Mouse (Mus musculus) intestine, embryonic 14.5 days (tissue): ENCODE data around the gene Smim5. TPM values are rescaled to one million over a fixed set of nuclear protein-coding genes. Genes with fewer than 3 reads are reported as not detected.

Source experiments
- ATAC-seq: fragments of 200-750 bp; cut with Nextera tagmentation; replicated peaks from 2 replicates; pipeline ENCODE4 v1.8.0; 2017; ENCODE audit warnings: low read depth, moderate number of reproducible peaks, moderate TSS enrichment, moderate library complexity; ENCODE audit not compliant: low FRiP score, low TSS enrichment
- DNase-seq: peaks from one replicate; pipeline ENCODE4 v3.0.0-alpha.2; 2018; ENCODE audit warnings: low spot score
- H3K27ac ChIP-seq: fragments of 300-500 bp; sonication (generic); 2 replicates; pipeline ENCODE4 v1.5.1; 2014; ENCODE audit warnings: low read depth, mild to moderate bottlenecking, control low read depth
- H3K27me3 ChIP-seq: fragments of 300-500 bp; sonication (generic); replicated peaks from 2 replicates; pipeline ENCODE4 v1.6.1; 2014; ENCODE audit warnings: low read length, control low read depth; ENCODE audit not compliant: control insufficient read depth, insufficient read depth
- H3K36me3 ChIP-seq: fragments of 300-500 bp; sonication (generic); 2 replicates; pipeline ENCODE4 v1.6.1; 2014; ENCODE audit warnings: low read length, control low read depth; ENCODE audit not compliant: control insufficient read depth, insufficient read depth
- H3K4me1 ChIP-seq: fragments of 300-500 bp; sonication (generic); replicated peaks from 2 replicates; pipeline ENCODE4 v1.6.1; 2014; ENCODE audit warnings: low read length, control low read depth, mixed read lengths; ENCODE audit not compliant: control insufficient read depth, insufficient read depth
- H3K4me2 ChIP-seq: fragments of 300-500 bp; sonication (generic); 2 replicates; pipeline ENCODE4 v1.6.1; 2014; ENCODE audit warnings: low read length
- H3K4me3 ChIP-seq: fragments of 300-500 bp; sonication (generic); 2 replicates; pipeline ENCODE4 v1.5.1; 2014; ENCODE audit warnings: low read depth, low read length, control low read depth, mixed read lengths
- H3K9ac ChIP-seq: fragments of 300-500 bp; sonication (generic); 2 replicates; pipeline ENCODE4 v1.6.1; 2014; ENCODE audit warnings: mild to moderate bottlenecking, low read length
- H3K9me3 ChIP-seq: fragments of 300-500 bp; sonication (generic); 2 replicates; pipeline ENCODE4 v1.6.1; 2016; ENCODE audit warnings: low read length, control low read depth; ENCODE audit not compliant: control insufficient read depth
- WGBS: fragments of 180-500 bp; shearing (Covaris S2); extraction: QIAGEN DNeasy Blood & Tissue Kit; methylation state at CpG from one replicate; pipeline ENCODE4 v1.1.7; 2014; 5-methylcytosine and 5-hydroxymethylcytosine counted together
- polyA plus RNA-seq: library from polyadenylated mRNA; unstranded; fragments of >200 nt; fragmentation: Nextera tagmentation; extraction: Ambion mirVana; gene quantifications from 2 replicates; pipeline ENCODE4 v1.2.1, GENCODE M21; 2014

The Smim5 gene
- polyA plus RNA-seq, 1 experiment from 2014 or later = 2.5 TPM

DNA sequence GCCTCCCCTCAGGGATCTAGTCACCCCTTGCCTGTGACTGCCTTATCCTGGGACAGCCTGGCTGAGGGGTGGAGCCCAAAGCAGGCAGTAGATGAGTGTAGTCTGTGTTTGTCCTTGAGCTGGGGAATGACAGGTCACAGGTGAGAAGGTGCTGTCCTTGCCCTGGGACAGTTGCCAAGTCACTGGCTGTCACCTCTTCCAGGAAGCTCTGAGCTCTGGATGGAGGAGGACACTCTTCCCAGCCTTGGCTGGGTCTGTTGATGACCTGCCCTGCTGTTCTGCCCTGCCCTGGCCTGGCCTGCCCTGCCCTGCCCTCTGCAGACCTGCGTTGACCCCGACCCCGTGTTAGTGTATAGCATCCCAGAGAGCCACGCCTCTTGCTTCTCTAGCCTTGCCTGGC is 27.3 kb upstream of the Smim5 start:
- no peak overlapping the region for H3K27ac ChIP-seq
- 48% methylated on average over 4 of the region's 4 CpGs for WGBS
- H3K36me3 ChIP-seq = no peaks in the 10 kb centered on the region
- no peak for ATAC-seq
- H3K4me2 ChIP-seq = no peak overlapping the region
- no peak overlapping the region for H3K9ac ChIP-seq
- no peaks in the 10 kb centered on the region for H3K27me3 ChIP-seq
- no peaks in the 10 kb centered on the region for H3K9me3 ChIP-seq
- no peaks in the 10 kb centered on the region for H3K4me1 ChIP-seq
- no peak overlapping the region for H3K4me3 ChIP-seq
- no peak for DNase-seq

- WGBS = 91% methylated on average over 3 of the region's 3 CpGs
- DNase-seq (no peak), ATAC-seq (no peak)
- Histone ChIP-seq H3K27ac (no peak overlapping the region), H3K4me2 (no peak overlapping the region), H3K4me3 (no peak overlapping the region), H3K9me3 (no peaks in the 10 kb centered on the region), H3K4me1 (no peaks in the 10 kb centered on the region), H3K9ac (no peak overlapping the region), H3K27me3 (no peaks in the 10 kb centered on the region), H3K36me3 (no peaks in the 10 kb centered on the region)
Observed at GRCm38 (mm10) chr11:115875935-115876334, 23.8 kb upstream of the Smim5 start.

GRCm38 (mm10) chr11:115876438-115876837 is 23.3 kb upstream of the Smim5 start:
- no peak overlapping the region for H3K4me2 ChIP-seq
- WGBS = 79% methylated on average over 5 of the region's 5 CpGs

DNA sequence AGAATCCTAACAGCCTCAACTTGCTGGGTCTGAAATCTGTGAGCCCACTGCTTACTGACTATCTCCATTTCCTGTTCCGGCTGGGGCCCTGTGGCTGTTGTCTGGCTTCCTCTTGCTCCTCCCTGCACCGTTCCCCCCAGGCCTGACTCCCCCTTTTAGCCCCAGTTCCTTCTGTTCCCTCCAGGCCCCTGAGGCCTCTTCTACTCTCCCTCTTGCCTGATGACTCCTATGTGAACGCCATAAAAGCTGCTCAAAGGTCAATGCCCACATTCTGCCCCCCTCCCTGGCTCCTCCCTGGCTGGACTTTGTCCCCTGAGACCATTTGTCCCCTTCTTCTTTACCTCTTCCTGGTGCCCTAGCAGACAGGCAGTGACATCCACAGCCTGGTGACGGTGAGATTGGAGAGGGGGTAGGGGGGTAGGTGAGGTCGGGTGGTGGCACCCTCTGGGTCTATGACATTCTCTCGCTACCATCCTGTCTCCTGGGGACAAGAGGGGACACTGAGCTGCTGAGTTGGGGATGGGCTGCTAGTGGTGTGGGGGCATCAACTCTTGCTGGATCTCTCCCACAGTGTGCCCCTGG is 22.5 kb upstream of the Smim5 start:
- Histone ChIP-seq H3K27me3 (no peaks in the 10 kb centered on the region), H3K4me3 (peak overlapping the region; percentile 19), H3K27ac (peak overlapping the region; percentile 71), H3K9ac (no peak overlapping the region), H3K36me3 (no peaks in the 10 kb centered on the region), H3K9me3 (no peaks in the 10 kb centered on the region), H3K4me2 (peak overlapping the region; percentile 35), H3K4me1 (no peaks in the 10 kb centered on the region)
- ATAC-seq = peak; percentile 84
- peak; percentile 74 for DNase-seq
- WGBS = 44% methylated on average over 6 of the region's 6 CpGs

More at GRCm38 (mm10) chr11:115876438-115876837, 23.3 kb upstream of the Smim5 start:
- no peak for DNase-seq
- Histone ChIP-seq H3K27me3 (no peaks in the 10 kb centered on the region), H3K27ac (peak overlapping the region; percentile 71; the same call in 1 of the 2 replicates), H3K9me3 (no peaks in the 10 kb centered on the region), H3K9ac (no peak overlapping the region), H3K36me3 (no peaks in the 10 kb centered on the region), H3K4me1 (no peaks in the 10 kb centered on the region), H3K4me3 (no peak overlapping the region)
- no peak for ATAC-seq

DNA sequence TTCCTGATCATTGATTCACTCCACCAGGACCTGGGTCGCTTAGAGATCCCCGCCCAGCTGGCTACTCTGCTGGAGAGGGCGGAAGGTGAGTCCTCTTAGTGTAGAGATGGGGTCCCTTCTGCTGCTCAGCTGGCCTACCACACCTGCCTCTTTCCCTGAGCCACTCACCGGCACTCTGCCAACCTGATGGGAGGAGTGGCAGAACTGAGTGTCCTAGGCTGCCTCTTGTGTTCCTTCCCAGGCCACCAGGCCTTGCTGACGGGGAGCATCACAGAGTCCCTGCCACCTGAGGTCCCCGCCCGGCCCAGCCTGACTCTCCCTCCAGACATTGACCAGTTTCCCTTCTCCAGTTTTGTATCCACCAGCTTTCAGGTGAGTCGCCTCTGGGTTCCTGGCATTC is 21.7 kb upstream of the Smim5 start:
- no peak overlapping the region for H3K9ac ChIP-seq
- H3K27ac ChIP-seq = no peak overlapping the region
- 70% methylated on average over 8 of the region's 8 CpGs for WGBS
- peak overlapping the region; percentile 35 for H3K4me2 ChIP-seq
- ATAC-seq (no peak), DNase-seq (no peak)
- H3K4me1 ChIP-seq = no peaks in the 10 kb centered on the region
- H3K4me3 ChIP-seq = peak overlapping the region; percentile 19
- H3K36me3 ChIP-seq = no peaks in the 10 kb centered on the region
- no peaks in the 10 kb centered on the region for H3K27me3 ChIP-seq
- no peaks in the 10 kb centered on the region for H3K9me3 ChIP-seq

DNA sequence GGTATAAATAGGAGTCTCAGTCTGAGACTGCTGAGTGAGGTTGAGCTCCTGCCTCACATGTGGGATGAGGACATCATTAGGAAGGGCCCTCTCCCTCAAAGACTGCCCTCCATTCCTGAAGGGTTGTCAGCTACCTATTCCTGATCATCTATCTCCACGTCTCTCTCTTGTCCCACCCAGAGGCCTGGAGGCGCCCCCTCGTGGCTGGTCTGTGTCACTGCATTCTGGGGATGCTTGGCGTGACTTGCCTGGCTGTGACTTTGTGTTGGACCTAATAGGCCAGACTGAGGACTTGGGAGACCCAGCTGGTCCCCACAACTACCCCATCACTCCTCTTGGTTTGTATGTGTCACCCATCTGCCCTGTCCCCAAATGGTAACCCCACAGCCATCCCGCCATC is 18.8 kb upstream of the Smim5 start:
- H3K4me2 ChIP-seq = no peak overlapping the region
- no peaks in the 10 kb centered on the region for H3K4me1 ChIP-seq
- ATAC-seq = no peak
- 25% methylated on average over 5 of the region's 5 CpGs for WGBS
- DNase-seq = peak; percentile 67
- H3K27ac ChIP-seq = no peak overlapping the region
- no peaks in the 10 kb centered on the region for H3K27me3 ChIP-seq
- H3K9me3 ChIP-seq = no peaks in the 10 kb centered on the region
- H3K4me3 ChIP-seq = no peak overlapping the region
- H3K9ac ChIP-seq = no peak overlapping the region
- no peaks in the 10 kb centered on the region for H3K36me3 ChIP-seq

DNA sequence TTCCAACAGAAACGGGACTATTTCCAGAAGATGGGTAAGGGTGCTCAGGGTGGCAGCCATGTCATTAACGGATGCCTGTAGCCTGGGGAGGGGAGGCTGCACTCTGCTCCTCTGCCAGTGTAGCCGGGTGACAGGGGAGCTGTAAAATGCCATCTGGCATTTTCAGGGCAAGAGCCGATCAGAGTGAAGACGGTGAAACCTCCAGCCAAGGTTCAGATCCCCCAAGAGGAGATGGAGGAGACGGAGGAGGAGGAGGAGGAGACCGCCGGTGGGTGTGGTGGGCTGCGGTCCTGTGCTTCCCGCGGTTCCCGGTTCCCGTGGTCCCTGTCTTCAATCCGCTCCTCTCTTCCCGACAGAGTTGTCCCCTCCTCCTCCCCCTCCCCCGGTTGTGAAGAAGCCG is 16.5 kb upstream of the Smim5 start:
- 0 out of 2 replicates have a peak overlapping the region, but pooled peaks have one; percentile 3 for H3K9ac ChIP-seq
- H3K36me3 ChIP-seq = no peaks in the 10 kb centered on the region
- no peaks in the 10 kb centered on the region for H3K4me1 ChIP-seq
- H3K27me3 ChIP-seq = no peaks in the 10 kb centered on the region
- ATAC-seq = no peak
- H3K9me3 ChIP-seq = no peaks in the 10 kb centered on the region
- H3K4me3 ChIP-seq = no peak overlapping the region
- DNase-seq = no peak
- H3K27ac ChIP-seq = no peak overlapping the region
- peak overlapping the region; percentile 22 for H3K4me2 ChIP-seq
- WGBS = 23% methylated on average over 17 of the region's 17 CpGs

- no peaks in the 10 kb centered on the region for H3K36me3 ChIP-seq
- H3K4me3 ChIP-seq = no peak overlapping the region
- no peaks in the 10 kb centered on the region for H3K27me3 ChIP-seq
- DNase-seq (no peak), ATAC-seq (no peak)
- H3K4me2 ChIP-seq = no peak overlapping the region
- H3K9ac ChIP-seq = no peak overlapping the region
- H3K4me1 ChIP-seq = no peaks in the 10 kb centered on the region
- H3K27ac ChIP-seq = no peak overlapping the region
- no peaks in the 10 kb centered on the region for H3K9me3 ChIP-seq
- WGBS = 92% methylated on average over 3 of the region's 3 CpGs
Observed at GRCm38 (mm10) chr11:115884361-115884760, 15.4 kb upstream of the Smim5 start.

DNA sequence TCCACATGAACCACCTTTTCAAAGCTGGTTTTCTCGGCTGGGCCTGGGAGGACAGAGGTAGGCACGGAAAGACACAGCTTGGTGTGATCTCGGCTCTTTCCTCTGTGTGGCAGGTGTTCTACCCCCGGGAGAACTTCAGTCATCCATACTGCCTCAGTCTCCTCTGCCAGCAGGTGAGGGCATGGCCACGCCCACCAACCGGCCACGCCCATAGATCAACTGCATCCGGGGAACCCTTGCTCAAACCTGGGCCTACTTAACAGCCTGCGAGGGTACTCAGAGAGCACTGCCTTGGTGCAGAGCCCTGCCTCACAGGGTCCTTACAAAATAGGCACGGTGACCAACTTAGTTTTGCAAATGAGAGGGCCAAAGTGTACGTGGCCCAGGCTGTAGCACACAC is 14.5 kb upstream of the Smim5 start:
- Histone ChIP-seq H3K9ac (no peak overlapping the region), H3K36me3 (no peaks in the 10 kb centered on the region), H3K27ac (no peak overlapping the region), H3K9me3 (no peaks in the 10 kb centered on the region), H3K4me2 (no peak overlapping the region), H3K4me3 (no peak overlapping the region), H3K4me1 (no peaks in the 10 kb centered on the region), H3K27me3 (no peaks in the 10 kb centered on the region)
- ATAC-seq (no peak), DNase-seq (no peak)
- WGBS = 67% methylated on average over 11 of the region's 11 CpGs
